Mouse (Mus musculus): Measurements from ENCODE around the gene Mrpl2.

Gene Mrpl2

DNA sequence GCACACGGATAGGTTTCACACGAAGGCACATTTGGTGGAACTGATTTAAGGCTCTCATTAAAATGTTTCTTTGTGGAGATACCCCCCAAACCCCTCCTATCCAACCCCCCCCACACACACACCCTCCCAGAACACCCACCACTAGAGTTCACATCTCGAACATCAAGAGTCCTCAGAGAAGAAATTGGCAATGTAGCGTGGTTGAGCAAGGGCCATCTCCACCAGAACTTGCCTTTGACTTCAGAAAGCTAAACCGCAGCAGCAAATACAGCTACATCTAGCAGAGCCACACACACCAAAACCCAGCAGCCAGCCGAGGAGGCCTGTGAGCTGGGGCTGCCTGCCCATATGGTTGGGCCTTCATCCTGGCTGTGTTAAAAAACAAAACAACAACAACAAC is 18.6 kb upstream of the Mrpl2 start:
- DNase-seq (ENCODE audit: low spot score in 2 of 2) = no peak

DNA sequence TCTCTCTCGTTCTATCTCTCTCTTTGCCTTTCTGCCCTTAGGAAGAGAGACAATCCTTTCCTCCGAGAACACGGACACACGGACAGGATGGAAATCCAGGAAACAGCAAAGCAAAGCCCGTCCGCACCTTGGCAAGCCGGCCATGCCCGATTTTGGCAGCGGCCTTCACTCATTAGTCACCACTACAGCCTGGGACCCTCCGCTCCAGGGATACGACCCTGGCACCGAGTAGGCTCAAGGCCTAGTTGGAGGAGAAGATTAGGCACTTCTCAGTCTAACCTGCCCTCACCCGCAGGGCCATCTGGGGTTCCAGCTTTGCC is 17.6 kb upstream of the Mrpl2 start:
- DNase-seq (ENCODE audit: low spot score in 2 of 2) = no peak

DNA sequence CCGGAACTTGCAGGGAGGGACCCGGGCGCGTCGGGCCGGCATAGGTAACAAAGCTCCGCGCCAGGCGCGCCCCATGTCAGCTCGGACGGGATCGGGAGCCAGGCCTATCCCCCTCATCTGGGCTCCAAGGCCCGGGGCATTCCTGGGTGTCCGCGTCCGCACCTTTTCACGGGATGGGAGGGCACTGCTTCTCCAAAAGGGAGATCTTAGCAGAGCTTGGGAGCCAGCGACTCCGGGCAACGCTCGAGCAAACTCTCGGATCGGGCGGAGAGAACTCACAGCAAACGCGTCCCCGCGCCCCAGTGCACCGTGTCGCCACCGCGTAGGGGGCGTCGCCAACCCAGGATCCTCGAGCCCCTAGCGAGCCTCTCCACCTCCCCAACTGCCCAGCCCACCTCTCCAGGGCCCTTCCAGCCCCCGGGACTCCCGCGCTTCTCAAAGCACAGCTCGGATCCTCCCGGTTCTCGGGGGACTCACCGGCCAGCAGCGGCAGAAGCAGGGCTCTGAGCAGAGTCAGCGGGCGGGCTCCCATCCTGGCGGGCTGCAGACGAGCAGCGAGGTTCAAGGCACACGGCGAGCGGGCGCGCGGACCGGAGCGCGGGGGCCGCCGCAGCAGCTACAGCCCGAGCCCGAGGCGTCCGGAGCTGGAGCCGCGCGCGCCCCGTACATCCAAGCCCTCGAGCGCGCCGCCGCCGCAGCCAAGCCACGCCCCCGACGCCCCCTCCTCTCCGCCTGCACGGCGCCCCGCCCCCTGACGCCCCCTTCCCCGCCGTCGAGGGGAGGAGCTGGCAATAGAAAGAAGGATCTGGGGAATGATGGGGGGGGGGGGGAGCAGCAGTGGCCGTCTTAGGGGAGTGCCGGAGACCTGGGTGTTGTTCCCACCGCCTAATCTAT is 17.0 kb upstream of the Mrpl2 start, which contains the start of gene Ptk7:
Ptk7 (minus strand) TSS at position 714 of the 894 bp plus-strand sequence.
- DNase-seq (ENCODE audit: low spot score in 2 of 2) = no peak

DNA sequence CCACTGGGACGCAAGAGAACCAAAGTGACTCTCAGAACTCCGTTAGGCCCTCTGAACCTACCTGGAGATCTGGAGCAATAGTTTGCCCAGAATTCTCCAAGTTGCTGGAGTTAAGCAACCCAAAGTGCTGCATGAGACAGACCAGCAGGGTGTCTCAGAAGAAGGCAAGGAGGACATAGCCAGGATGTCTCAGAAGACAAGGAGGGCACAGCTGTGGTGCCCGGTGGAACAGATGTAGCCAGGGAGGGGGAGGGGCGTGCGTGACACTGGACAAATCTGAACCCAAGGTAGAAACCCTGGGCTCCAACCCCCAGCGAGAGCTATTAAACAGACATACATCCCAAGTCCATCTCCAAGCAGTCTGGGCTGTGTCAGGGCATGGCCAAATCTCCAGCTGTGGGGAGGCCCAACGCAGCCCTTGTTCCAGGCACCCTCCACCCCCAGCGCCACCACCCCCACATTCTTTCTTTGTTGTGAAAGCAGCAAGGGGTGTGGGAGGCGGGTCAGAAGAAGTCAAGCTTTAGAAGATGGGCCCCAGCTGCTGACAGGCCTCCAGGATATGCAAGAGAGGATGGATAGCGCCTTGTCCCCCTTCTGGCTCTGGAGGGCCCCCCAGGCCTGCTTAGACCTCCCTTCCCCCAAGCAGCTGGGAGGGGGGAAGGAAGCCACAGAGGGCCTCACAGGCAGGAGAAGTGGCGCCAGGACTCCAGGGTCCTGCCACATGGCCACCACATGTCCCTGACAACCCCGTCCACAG is 16.2 kb upstream of the Mrpl2 start:
- no peak for DNase-seq (ENCODE audit: low spot score in 2 of 2)

DNA sequence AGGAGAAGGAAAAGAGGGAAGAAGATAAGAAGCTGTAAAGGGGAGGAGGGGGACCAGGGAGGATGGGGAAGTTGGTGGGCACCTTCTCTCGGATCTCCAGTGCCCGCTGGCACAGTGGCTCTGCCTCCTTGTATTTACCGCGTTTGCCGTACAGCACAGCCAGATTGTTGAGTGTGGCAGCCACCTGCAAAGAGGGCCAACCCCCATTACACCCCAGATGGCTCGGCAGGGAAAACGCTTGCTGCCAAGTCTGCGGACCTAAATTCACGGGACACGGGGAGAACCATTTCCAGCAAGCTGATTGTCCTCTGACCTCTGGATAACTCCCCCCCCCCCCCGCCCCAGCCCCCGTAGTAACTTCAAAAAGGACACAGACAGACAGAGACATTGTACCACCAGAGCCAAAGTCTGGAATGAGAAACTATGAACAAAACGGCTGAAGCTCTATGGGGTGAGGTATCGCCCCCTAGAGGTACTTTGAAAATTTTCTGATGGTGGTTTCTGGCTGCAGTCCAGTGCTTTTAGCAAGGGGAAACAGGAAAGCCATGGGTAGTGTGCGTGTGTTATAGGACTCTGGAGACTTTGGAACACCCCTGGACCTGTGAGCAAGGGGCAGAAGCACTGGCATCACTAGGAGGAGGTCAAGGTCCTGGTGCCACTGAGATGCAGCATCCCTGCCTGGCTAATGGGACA is 9.1 kb upstream of the Mrpl2 start:
- DNase-seq (ENCODE audit: low spot score in 2 of 2) = peak; percentile 45

DNA sequence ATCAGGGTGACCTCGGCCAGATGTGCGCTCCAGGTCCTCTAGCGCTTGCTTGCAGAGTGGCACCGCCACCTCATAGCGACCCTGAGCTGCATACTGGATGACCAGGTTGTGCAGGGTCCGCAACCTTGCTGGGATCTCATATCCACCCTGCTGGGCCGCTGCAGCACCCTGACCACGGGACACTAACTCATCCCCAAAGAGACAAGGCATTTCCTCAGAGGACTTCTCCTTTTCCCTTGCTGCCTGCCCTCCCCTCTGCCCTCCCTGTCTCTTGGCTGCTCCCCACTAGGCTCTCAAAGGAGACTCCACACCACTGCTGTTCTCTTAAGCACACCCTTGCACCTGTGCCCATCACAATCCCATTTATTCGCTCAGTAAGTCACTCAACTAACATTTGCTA is 6.1 kb upstream of the Mrpl2 start:
- DNase-seq (ENCODE audit: low spot score in 2 of 2) = no peak

DNA sequence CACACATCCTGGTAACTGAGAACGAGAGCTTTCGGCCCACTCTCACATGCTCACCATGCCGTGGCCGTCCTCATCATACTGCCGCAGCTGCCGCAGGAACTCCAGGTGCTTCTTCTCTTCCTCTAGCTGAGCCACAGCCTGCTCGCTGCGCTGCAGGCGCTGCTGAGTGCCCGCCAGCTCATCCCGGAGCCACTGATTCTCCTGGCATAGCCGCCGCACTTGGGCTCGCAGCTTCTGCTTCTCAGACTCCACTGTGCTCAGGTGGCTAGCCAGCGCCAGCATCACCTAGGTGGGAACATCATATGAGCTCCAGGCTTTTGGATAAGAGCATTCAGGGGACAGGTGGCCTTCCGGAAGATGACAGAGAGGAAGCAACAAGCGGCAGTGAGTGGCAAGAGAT is 4.0 kb upstream of the Mrpl2 start:
- DNase-seq (ENCODE audit: low spot score in 2 of 2) = no peak

DNA sequence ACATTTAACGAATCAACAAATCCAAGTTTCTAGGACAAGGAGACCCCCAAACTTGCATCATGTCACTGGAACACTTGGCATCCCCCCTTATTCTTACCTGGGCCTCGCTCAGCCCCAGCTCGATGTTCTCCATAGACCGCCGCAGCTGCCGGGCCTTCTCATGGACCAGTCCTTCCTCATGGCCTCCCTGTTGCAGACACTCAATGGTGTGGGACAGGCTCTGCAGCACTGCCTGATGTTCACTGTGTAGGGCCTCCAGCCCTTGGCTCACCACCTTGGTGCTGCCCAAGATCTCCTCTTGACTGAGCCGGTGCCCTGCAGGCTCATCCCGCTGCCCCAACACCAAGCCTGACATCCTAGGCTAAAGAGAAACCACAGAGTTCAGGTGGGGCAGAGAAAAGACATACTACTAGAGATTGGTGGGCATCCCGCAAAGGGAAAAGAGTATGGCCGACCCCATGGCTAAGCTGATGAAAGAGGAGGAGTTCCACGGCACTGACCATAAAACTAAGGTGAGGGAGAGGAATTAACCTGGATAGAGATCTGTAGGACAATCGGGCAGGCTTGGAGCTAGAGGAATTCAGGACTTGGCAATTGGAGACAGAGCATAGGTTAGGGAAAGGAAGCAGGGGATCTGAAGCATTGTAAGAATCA is 1.8 kb upstream of the Mrpl2 start:
- no peak for DNase-seq (ENCODE audit: low spot score in 2 of 2)

DNA sequence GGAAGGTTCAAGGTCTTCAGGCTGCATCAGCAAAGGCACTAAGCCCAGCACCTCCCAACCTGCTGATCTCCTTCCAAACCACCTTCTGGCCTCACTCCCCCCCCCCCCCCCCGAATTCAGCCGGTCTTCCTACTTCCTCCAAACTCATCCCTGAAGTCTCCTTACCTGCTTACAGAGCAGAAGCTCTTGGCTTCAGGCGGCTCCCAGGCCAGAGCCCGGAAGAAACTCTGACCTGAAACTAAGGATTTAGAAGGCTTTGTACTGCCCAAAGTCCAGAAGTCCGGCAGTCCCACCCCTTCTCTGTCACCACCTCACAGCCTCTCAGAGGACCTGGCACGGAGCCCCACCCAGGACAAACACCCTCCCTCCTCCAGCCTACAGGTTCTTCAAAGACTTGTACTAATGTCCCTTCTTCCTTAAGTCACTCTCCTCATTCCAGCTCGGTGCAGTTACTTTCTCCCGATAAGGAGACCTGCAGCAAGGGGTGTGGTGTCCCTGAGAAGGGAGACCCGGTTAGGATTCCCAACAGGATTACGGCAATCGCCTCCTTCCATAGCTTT is 1.0 kb upstream of the Mrpl2 start:
- peak in 1 of 2 experiments; percentile 22 for DNase-seq (ENCODE audit: low spot score in 2 of 2)

DNA sequence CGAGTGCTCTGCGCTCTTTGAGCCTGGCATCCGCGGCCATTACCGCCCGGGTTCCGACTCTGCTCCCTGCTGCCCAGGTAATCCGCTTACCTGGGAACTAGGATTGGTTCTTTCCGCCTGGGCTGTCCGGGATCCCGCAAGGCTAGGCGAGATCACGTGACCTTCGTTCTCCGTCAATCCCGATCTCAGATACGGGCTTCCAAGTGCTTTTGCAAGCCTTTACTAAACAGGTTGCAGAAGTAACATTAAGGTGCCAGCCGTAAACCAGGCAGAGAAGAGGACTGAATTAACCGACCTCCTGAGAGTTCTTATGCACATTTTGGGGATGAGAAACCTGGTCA is 263 bp downstream of the Mrpl2 start:
- DNase-seq (ENCODE audit: low spot score in 2 of 2) = no peak

DNA sequence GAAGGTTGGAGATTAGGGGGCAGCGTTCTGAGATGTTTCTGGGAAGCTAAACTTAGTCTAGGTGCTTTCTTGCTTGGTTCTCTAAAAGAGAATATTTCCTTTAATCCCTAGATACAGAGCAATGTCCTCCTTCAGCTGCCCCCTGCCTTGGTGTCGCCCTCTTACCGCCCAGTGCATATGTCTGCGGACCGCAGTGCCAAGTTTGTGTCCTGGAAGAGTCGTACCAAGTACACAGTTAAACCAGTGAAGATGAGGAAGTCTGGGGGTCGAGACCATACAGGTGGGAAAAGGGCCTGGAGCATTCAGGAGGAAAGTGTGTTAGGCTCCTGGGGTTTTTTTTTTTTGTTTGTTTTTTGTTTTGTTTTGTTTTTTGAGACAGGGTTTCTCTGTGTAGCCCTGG is 1.2 kb downstream of the Mrpl2 start:
- no peak for DNase-seq (ENCODE audit: low spot score in 2 of 2)

DNA sequence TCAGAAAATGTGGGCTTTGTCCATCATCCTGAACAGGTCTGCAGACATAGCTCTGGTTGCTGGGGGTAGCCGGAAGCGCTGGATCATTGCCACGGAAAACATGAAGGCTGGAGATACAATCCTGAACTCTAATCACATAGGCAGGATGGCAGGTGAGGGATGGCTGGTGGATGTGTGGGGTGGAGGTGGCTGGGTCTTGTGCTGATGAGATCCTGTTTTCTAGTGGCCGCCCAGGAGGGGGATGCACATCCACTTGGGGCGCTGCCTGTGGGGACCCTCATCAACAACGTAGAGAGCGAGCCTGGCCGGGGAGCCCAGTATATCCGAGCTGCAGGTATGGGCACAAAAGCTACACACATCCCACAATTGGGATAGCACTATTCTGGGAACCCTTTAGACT is 2.4 kb downstream of the Mrpl2 start:
- no peak for DNase-seq (ENCODE audit: low spot score in 2 of 2)

DNA sequence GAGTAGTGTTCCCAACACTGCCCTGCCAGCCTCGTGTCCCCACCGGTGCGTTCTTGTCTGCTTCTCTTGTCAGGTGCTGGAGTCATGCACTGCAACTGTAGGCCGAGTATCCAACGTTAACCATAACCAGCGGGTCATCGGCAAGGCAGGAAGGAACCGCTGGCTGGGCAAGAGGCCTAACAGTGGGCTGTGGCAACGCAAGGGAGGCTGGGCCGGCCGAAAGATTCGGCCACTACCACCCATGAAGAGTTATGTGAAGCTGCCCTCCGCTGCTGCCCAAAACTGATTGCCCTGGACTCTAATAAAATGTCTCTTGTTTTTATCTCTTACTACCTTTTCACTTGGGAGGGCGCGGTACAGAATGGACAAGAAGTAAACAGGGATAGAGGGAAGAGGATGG is 3.8 kb downstream of the Mrpl2 start:
- no peak for DNase-seq (ENCODE audit: low spot score in 2 of 2)

DNA sequence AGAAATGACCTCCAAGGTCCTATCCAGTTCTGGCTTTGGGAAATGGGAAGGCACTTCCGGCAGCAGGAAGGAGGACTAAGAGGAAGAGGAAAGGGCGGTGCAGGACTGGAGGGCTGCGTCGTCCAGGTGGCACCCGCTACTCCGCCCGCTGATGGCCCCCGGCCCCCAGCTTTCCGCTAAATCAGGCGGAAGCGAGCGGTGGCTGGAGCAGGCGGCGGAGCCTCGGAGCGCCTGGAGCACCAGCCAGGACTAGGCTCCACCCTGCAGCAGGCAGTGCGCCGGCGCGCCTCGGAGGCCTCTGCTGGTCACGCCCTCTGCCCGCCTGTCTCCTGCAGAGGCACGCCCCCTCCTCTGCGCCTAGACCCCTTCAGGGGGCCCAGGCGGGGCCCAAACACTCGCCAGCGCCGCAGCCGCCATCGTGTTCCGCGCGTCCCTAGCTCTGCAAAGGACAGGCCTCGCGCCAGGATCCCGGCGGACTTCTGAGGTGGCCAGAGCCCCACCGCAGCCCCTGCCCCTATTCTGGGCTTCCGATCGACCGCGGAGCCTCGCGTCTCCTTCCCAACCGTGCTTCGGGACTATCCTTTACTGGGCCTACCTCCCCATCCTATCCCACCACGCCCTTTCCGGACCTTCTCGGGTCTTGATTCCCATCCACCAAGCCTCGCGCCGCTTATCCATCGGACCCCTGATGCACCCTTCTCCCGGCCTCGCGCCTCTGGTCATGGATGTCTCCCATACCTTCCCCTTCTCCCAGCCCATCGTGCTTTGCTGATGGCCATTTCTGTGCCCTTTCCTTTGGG is 4.4 kb downstream of the Mrpl2 start, which contains the start of gene Cul7:
Cul7 (plus strand) TSS at position 106 of the 800 bp plus-strand sequence.
- peak; percentile 63 to 76 for DNase-seq (ENCODE audit: low spot score in 2 of 2)

DNA sequence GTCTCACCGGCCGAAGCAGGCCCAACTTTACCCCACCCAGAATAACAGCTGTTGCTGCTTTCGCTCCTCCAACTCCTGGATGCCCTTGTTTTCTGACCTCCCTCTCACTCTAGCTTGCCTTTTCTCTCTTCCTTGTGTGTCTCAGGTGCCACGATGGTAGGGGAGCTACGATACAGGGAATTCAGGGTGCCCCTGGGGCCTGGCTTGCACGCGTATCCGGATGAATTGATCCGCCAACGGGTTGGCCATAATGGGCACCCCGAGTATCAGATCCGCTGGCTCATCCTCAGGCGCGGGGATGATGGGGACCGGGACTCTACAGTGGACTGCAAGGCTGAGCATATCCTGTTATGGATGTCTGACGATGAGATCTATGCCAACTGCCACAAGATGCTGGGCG is 5.3 kb downstream of the Mrpl2 start:
- no peak for DNase-seq (ENCODE audit: low spot score in 2 of 2)

DNA sequence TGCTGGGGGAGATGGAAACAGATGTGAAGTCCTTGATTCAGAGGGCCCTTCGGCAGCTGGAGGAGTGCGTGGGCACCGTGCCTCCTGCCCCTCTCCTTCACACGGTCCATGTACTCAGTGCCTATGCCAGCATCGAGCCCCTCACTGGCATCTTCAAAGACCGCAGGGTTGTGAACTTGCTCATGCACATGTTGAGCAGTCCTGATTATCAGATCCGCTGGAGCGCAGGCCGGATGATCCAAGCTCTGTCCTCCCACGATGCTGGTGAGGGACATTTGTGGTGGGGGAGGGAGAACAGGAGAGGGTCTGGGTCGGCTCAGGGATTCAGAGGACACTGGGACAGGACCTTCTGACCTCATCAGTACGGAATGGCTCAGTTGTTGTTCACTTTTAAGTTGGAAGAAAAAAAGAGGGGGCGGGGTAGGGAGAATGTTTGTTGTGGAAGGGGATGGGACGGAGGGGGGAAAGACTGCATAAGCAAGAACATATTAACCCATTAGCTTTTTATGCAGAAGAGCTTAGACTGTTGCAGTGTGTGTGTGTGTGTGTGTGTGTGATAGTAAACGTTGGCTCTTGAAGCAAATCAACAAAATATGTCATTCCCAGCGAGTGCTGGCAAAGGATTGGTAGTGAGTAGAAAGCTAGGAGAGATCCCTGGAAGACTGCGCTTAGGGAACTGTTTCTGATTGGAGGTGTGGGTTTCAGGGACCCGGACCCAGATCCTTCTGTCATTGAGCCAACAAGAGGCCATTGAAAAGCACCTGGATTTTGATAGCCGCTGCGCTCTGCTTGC is 5.9 kb downstream of the Mrpl2 start:
- DNase-seq (ENCODE audit: low spot score in 2 of 2) = no peak

DNA sequence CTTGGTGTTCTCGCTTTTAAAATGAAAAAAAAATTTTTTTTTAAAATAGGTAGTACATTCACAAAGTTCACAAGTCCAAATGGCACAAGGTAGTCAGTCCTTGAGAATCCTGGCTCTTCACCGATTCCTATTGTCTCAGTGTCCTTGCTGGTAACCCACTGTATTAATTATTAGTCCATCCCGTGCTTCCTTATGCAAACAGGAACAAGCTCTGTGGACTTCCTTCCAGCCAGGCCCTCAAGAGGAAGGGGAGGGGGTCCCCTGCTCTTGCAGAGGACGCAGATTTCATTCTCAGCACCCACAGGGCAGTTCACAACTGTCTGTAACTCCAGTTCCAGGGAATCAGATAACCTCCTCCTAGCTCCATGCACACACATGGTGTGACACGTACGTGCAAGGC is 10.0 kb downstream of the Mrpl2 start:
- no peak for DNase-seq (ENCODE audit: low spot score in 2 of 2)

DNA sequence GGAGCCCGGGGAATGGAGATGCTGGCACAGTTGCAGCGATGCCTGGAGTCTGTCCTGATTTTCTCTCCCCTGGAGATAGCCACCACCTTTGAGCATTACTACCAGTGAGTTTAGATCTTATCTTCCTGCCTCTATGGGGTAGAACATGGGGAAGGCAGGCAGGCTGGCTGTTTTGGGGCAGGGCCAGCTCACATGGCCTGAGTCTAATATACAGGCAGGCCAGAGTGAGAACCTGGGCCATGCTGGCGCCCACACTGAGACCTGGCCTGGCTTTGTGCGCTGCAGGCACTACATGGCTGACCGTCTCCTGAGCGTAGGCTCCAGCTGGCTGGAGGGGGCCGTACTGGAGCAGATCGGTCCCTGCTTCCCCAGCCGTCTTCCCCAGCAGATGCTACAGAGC is 15.3 kb downstream of the Mrpl2 start:
- DNase-seq (ENCODE audit: low spot score in 2 of 2) = no peak

DNA sequence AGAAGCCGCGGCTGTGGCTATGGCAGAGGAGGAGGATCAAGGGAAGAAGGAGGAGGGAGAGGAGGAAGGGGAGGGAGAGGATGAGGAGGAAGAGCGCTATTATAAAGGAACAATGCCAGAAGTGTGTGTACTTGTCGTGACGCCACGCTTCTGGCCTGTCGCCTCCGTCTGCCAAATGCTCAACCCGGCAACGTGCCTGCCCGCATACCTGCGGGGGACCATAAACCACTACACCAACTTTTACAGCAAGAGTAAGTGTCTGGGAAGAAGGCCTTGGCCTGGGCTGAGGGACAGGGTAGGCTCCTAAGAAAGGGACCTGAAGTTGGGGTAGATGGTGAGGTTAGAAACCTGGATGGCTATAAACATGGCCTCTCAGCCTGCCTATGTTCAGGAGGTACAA is 16.0 kb downstream of the Mrpl2 start:
- DNase-seq (ENCODE audit: low spot score in 2 of 2) = no peak

DNA sequence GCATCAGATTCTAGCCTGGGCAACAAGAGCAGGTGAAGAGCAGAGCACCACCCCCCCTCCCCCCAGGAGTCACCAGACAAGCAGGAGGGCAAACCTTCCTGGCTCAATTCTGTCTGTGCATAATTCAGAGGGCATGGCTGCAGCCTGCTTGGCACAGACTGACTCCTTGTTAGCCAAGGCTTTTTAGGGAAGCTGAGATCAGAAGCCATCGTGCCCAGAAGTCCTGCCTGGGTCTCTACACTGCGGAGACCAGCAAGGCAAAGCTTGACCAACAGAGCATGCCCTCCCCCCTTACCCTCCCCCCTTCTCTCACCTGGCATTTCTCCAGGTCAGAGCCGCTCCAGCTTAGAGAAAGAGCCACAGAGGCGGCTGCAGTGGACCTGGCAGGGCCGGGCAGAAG is 16.7 kb downstream of the Mrpl2 start:
- DNase-seq (ENCODE audit: low spot score in 2 of 2) = no peak

Measured in natural killer cell, adult 2 months (primary cell).